Mouse (Mus musculus) liver, embryonic 16.5 days (tissue): ENCODE measurements around the gene Prdx2. TPM values are rescaled to one million over a fixed set of nuclear protein-coding genes. Genes with fewer than 3 reads are reported as not detected.
A peak's percentile ranks its signal among the peaks of the same experiment; 100 is the strongest.

Experiments used
- ATAC-seq: fragments of 200-750 bp; cut with Nextera tagmentation; 2 replicates; pipeline ENCODE4 v1.8.0; 2017; ENCODE audit warnings: low read depth, mild to moderate bottlenecking, moderate number of reproducible peaks, moderate library complexity
- H3K27ac ChIP-seq: fragments of 300-500 bp; sonication (generic); 2 replicates; pipeline ENCODE4 v1.5.1; 2014; ENCODE audit warnings: mild to moderate bottlenecking, low read length
- H3K27me3 ChIP-seq: fragments of 300-500 bp; sonication (generic); 2 replicates; pipeline ENCODE4 v1.6.1; 2014; ENCODE audit warnings: low read depth, low read length, mixed read lengths; ENCODE audit not compliant: control insufficient read depth, insufficient read depth
- H3K36me3 ChIP-seq: fragments of 300-500 bp; sonication (generic); 2 replicates; pipeline ENCODE4 v1.6.1; 2014; ENCODE audit warnings: mild to moderate bottlenecking; ENCODE audit not compliant: control insufficient read depth, insufficient read depth
- H3K4me1 ChIP-seq: fragments of 300-500 bp; sonication (generic); 2 replicates; pipeline ENCODE4 v1.6.1; 2014; ENCODE audit warnings: low read depth, low read length, mixed read lengths; ENCODE audit not compliant: control insufficient read depth
- H3K4me2 ChIP-seq: fragments of 300-500 bp; sonication (generic); 2 replicates; pipeline ENCODE4 v1.6.1; 2014; ENCODE audit warnings: low read depth, low read length, mixed read lengths
- H3K4me3 ChIP-seq: fragments of 300-500 bp; sonication (generic); 2 replicates; pipeline ENCODE4 v1.5.1; 2014; ENCODE audit warnings: low read depth, mild to moderate bottlenecking, low read length
- H3K9ac ChIP-seq: fragments of 300-500 bp; sonication (generic); 2 replicates; pipeline ENCODE4 v1.6.1; 2014; ENCODE audit warnings: low read depth, low read length
- H3K9me3 ChIP-seq: fragments of 300-500 bp; sonication (generic); replicated peaks from 2 replicates; pipeline ENCODE4 v1.6.1; 2016; ENCODE audit warnings: low read length; ENCODE audit not compliant: control insufficient read depth
- WGBS: fragments of 180-500 bp; shearing (Covaris S2); extraction: QIAGEN DNeasy Blood & Tissue Kit; methylation state at CpG from one replicate; pipeline ENCODE4 v1.1.7; 2014; ENCODE audit not compliant: insufficient replicate concordance; 5-methylcytosine and 5-hydroxymethylcytosine counted together
- polyA plus RNA-seq: library from polyadenylated mRNA; unstranded; fragments of >200 nt; fragmentation: Nextera tagmentation; extraction: Ambion mirVana; gene quantifications from 2 replicates; pipeline ENCODE4 v1.2.1, GENCODE M21; 2015

The Prdx2 gene
- polyA plus RNA-seq, 1 experiment from 2014 or later = 1,724 TPM

DNA sequence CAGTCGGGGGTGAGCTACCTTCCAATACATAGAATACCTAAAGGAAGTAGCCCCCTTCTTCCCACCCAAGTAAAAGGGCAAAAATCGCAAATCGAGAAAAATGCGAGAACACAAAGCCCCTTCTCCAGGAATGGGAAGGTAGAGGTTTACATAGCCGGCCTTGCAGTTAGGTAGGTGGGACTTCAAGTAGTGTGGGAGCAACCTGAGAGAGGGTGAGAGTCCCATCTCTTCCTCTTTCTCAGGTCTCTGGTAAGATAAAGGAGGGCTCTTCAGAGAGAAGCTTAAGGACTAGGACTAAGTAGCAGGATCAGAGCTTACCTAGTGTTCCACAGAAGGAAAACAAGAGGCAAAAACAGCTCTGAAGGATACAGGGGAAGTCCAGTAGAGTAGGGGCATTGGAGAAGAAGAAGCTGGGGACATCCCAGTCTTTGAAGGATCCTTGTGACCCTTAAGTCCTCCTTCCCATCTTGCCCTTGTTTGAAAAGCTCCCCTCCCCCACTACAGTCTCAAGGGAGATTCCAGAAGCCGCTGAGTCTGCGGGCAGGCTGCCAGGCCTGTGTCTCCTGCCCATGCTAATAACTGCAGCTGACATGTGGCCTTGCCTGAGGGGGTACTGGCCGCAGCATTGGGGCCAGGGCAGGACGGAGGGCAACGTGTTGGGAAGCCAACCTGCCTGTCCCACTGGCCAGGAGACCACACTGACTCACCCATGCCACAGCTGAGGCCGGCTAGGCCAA, 11.4 kb downstream of the Prdx2 start:
- no peaks in the 10 kb centered on the region for H3K9me3 ChIP-seq
- no peaks in the 10 kb centered on the region for H3K36me3 ChIP-seq
- peak overlapping the region; percentile 84 for H3K27ac ChIP-seq
- peaks cover 9% of the 10 kb centered on the region for H3K27me3 ChIP-seq
- peaks cover 94% of the 10 kb centered on the region for H3K4me1 ChIP-seq
- 51% methylated on average over 11 of the region's 11 CpGs for WGBS
- peak overlapping the region; percentile 98 for H3K4me2 ChIP-seq
- no peak for ATAC-seq
- peak overlapping the region; percentile 59 for H3K9ac ChIP-seq
- peak overlapping the region; percentile 75 for H3K4me3 ChIP-seq

DNA sequence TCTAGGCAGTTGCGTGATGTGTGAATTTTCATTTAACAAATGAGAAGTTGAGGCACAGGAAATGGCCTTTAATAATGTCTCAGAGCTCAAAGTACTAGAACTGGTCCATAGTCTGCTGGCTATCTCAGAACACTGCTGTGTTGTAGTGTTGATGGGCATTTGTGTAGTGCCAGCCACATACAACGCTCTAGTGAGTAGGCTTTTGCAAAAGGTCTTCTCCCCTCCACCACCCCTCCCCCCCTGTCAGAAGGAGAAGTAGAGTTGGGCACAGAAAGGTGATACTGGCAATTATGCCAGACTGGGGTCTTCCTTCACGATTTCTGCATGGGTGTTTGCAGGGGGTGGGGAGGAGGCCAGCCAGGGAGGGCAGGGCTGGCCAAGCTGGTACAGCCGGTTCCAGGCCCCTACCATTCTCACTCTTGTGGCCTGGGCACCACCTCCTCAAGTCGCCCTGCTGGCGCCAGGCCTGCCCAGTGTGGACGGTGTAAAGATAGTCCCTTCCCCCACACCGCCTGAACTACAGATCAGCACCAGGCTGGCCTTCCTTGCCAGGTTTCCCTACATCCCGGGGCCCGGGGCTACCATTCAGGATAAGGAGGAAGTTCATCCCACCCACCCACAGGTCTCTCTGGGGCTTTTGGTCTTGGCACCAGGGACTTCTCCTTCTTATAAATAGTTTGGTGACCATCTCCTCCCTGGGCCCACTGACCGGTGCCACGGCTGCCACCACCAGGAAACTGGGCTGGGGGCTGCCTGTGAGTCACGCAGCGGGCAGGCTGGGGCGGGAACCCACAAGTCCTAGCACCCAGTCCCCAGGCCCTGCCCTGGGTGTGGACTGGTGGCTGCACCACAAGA, 12.5 kb downstream of the Prdx2 start:
- no peak overlapping the region for H3K4me3 ChIP-seq
- no peaks in the 10 kb centered on the region for H3K36me3 ChIP-seq
- H3K9ac ChIP-seq = peak overlapping the region; percentile 2; the same call in 1 of the 2 replicates
- 55% methylated on average over 15 of the region's 15 CpGs for WGBS
- ATAC-seq = no peak
- peak overlapping the region; percentile 23 for H3K27ac ChIP-seq
- H3K9me3 ChIP-seq = no peaks in the 10 kb centered on the region
- H3K4me1 ChIP-seq = peaks cover 95% of the 10 kb centered on the region
- H3K27me3 ChIP-seq = peaks cover 9% of the 10 kb centered on the region
- H3K4me2 ChIP-seq = no peak overlapping the region

DNA sequence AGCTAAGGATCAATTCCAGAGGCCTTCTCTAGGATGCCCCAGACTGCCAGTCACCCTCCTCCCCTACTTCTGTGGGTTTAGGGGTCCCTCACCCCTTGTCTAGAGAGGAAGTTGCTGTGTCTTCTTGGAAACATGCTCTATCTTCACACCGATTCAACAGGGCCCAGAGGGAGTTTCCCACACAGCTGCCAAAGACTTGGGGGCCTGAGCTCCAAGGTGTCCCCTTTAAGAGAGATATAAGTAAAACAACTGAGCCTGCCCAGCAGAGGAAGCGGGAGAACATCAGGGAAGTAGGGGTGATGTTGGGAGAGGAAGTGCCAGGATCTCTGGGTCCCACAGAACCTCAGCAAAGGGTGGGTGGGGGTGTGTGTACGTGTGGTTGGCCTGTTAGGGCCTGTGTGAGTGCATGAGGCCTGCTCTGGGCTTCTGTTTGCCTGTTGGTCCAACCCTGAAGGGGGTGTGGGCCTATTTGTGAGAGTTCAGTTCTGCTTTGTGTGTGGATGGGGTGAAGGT, 13.2 kb downstream of the Prdx2 start:
- Histone ChIP-seq H3K9ac (peak overlapping the region; percentile 2; the same call in 1 of the 2 replicates), H3K9me3 (no peaks in the 10 kb centered on the region), H3K4me2 (no peak overlapping the region), H3K27ac (peak overlapping the region; percentile 23), H3K4me1 (peaks cover 92% of the 10 kb centered on the region), H3K36me3 (no peaks in the 10 kb centered on the region), H3K4me3 (no peak overlapping the region), H3K27me3 (peaks cover 9% of the 10 kb centered on the region)
- no peak for ATAC-seq
- 30% methylated on average over 3 of the region's 3 CpGs for WGBS

DNA sequence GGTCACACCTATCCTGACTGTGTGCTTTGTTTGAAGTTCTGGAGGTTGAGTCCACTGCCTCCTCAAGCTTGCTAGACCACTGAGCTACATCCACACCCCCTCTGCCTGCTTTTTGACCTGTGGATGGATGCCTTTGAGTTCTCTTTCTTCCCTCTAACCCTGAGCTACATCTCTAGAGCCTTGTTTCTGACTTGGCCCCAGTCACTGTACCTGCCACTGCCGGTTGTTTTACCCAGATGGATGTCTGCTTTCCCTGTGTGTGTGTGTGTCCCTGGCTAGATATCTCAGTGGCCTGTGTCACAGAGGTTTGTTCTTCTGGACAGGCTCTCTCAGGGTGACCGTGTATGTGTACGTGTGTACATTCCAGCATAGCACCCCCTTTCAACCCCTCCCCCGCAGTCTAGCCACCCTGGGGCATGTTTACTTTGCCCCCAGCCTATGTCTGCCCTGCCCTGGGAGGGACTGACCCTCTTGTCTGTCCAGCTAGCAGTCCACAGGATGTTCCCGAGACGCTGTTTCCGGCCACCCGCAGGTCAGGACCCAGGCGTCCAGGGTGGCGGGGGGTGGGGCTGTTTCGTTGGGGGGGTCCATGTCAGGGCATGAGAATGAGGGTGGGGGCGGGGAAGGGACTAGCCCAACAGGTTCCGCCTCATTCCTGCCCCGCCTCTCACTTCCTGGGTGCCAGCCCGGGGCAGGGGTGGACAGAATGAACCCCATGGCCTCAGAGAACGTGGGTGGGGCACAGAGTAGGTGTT, 15.1 kb downstream of the Prdx2 start:
- peak overlapping the region; percentile 66; the same call in 1 of the 2 replicates for H3K9ac ChIP-seq
- 21% methylated on average over 16 of the region's 16 CpGs for WGBS
- H3K27ac ChIP-seq = peak overlapping the region; percentile 86
- H3K4me3 ChIP-seq = peak overlapping the region; percentile 64; the same call in 1 of the 2 replicates
- no peaks in the 10 kb centered on the region for H3K36me3 ChIP-seq
- peak; percentile 57 for ATAC-seq
- no peaks in the 10 kb centered on the region for H3K9me3 ChIP-seq
- H3K4me1 ChIP-seq = peaks cover 80% of the 10 kb centered on the region
- H3K4me2 ChIP-seq = peak overlapping the region; percentile 99
- no peaks in the 10 kb centered on the region for H3K27me3 ChIP-seq

DNA sequence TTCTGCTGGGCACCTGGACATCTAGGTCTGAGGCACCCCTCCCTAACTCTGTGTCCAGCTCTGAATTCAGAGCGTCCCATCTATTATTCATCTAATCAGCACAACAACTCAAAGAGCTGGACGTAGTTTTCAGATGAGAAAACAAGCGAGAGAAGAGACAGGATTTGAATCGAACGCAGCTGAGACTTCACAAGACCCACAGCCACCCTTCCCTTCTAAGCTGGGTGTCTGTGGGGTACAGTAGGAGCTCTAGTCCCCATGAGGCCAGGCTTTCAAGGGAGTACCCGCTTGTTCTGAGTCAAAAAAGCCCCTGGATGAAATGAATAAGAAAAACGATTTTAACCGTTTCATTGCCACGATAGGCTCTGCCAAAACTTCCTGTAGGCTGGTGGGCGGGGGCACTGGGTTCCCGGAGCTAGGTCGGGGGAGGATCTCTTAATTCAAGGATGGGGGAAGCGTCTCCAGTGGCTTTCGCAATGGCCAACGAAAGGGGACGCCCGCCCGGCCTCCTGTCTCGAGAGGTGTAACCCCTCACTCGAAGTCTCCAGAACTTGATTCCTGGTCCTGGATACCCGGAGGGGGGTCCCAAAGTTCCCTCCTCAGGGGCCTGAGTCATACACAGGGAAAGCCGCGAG, 15.8 kb downstream of the Prdx2 start:
- peak overlapping the region; percentile 99 for H3K4me2 ChIP-seq
- peak overlapping the region; percentile 64 for H3K4me3 ChIP-seq
- H3K9ac ChIP-seq = peak overlapping the region; percentile 66
- peaks cover 73% of the 10 kb centered on the region for H3K4me1 ChIP-seq
- peak overlapping the region; percentile 86 for H3K27ac ChIP-seq
- no peaks in the 10 kb centered on the region for H3K27me3 ChIP-seq
- no peak for ATAC-seq
- no peaks in the 10 kb centered on the region for H3K9me3 ChIP-seq
- WGBS = under 1% methylated on average over 23 of the region's 23 CpGs
- H3K36me3 ChIP-seq = no peaks in the 10 kb centered on the region

DNA sequence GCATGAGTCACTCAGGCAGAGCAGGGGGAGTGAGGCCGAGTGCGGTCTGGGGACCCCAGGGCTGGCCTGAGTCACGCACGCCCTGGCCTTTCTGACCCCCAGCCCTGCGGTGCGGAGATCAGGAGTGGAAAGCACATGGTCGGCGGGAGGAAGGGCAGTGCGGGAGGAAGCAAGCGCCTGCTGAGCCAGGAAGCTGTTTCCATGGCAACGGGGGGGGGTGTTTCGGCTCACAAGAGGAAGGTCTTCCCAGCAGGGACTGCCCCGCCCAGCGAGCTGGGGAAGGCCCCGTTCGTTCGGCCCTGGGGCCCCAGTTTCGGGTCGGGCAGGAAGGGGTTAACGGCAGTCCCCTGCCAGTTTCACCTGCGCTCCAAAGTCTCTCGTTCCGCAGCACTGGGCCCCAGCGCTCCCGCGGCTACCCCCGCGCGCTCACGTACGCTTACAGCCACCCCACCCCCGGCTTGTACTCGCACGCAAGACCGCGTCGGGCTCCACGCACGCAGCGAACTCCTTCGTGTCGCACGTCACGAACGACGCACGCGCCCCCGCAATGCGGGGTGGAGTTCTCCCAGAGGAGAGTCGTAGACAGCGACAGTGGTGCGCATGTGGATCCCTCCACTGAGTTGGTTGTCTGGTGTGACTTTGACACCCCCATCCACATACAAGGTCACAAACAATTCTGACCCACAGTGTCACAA, 16.4 kb downstream of the Prdx2 start:
- H3K4me1 ChIP-seq = peaks cover 71% of the 10 kb centered on the region
- no peaks in the 10 kb centered on the region for H3K9me3 ChIP-seq
- peak; percentile 20 for ATAC-seq
- no peaks in the 10 kb centered on the region for H3K27me3 ChIP-seq
- peak overlapping the region; percentile 66 for H3K9ac ChIP-seq
- H3K36me3 ChIP-seq = no peaks in the 10 kb centered on the region
- peak overlapping the region; percentile 86 for H3K27ac ChIP-seq
- WGBS = under 1% methylated on average over 53 of the region's 53 CpGs
- H3K4me3 ChIP-seq = peak overlapping the region; percentile 64
- peak overlapping the region; percentile 99 for H3K4me2 ChIP-seq

DNA sequence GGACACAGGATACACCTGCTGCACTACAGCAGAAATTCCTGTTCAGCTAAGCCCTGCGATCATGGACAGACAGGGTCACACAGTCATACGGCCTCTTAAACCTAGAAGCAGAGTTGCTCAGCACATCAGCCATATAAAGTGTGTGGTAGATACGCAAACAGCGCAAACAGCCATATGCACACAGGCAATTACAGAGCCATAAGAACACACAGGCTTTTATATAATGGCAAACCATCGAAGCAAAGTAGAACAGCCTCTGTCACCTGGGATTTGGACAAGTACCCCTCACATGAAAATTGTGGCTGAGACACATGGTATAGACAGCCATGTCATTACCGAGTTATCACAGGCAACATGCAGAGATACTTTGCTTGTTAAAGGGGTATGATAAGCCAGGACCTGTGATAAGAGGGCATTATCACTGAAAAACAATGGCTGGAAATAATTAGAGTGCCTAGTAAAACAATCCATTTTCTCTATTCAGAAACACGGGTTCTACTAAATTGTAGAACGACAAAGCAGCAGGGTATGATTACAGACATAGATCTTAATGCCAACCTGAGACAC, 17.1 kb downstream of the Prdx2 start:
- H3K36me3 ChIP-seq = no peaks in the 10 kb centered on the region
- H3K9me3 ChIP-seq = no peaks in the 10 kb centered on the region
- peak overlapping the region; percentile 66; the same call in 1 of the 2 replicates for H3K9ac ChIP-seq
- H3K4me2 ChIP-seq = peak overlapping the region; percentile 99
- H3K27ac ChIP-seq = peak overlapping the region; percentile 86
- H3K4me3 ChIP-seq = peak overlapping the region; percentile 64
- peaks cover 69% of the 10 kb centered on the region for H3K4me1 ChIP-seq
- 17% methylated on average over 8 of the region's 8 CpGs for WGBS
- H3K27me3 ChIP-seq = no peaks in the 10 kb centered on the region
- ATAC-seq = no peak
